Mouse (Mus musculus): ENCODE results near the gene Gpr132.

DNA sequence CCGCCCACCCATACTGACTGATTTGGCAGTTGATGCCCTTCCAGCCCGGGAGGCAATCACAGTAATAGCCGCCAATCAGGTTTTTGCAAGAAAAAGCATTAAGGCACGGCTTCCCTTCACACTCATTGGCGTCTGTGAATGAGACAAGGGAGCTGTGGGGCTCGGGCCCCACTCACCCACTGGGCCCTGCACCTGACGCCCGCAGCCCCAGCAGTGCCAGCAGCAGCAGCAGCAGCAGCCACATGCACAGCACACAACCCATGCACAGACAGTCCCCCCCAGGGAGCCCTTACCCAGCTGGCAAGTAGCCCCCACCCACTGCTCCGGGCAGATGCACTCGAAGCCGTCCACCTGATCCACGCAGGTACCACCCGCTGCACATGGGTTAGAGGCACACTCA, 47.6 kb upstream of the Gpr132 start:
- TF ChIP-seq CTCF (conservative IDR thresholded peaks at IDR 0.05; ENCODE audit: low read length) (no peak), POU5F1 (IDR thresholded peaks at IDR 0.05; ENCODE audit: borderline replicate concordance, low read length) (no peak)

Measured in E14TG2a.4 (cell line).